Mouse (Mus musculus) layer of hippocampus, adult 18-20 months (tissue): ENCODE results near the gene Gpt2. TPM values are rescaled to one million over a fixed set of nuclear protein-coding genes. Genes with fewer than 3 reads are reported as not detected.

Source experiments
- DNase-seq, 2 experiments: peaks; one replicate each; pipeline ENCODE4 v3.0.0; 2022; ENCODE audit warnings: low spot score in 2 of 2
- total RNA-seq, 2 experiments: library from RNA; stranded (reverse); gene quantifications; 2 replicates each; pipeline ENCODE4 v1.2.3; 2021

Gene Gpt2
- total RNA-seq, 2 experiments from 2014 or later, result 86.8 to 90.7 TPM

GRCm38 (mm10) chr8:85482427-85482826 is 9.9 kb upstream of the Gpt2 start:
- DNase-seq, result peak; percentile 28 to 75

GRCm38 (mm10) chr8:85487906-85488620 is 4.3 kb upstream of the Gpt2 start:
- DNase-seq, result peak in 1 of 2 experiments; percentile 79

- DNase-seq, result no peak
Measured at GRCm38 (mm10) chr8:85488631-85489030, 3.7 kb upstream of the Gpt2 start.

GRCm38 (mm10) chr8:85489546-85489945 is 2.8 kb upstream of the Gpt2 start:
- no peak for DNase-seq

- DNase-seq, result peak in 1 of 2 experiments; percentile 59
Measured at GRCm38 (mm10) chr8:85492940-85493931, 860 bp downstream of the Gpt2 start.

- no peak for DNase-seq
Measured at GRCm38 (mm10) chr8:85496125-85496524, 3.7 kb downstream of the Gpt2 start.

- no peak for DNase-seq
Measured at GRCm38 (mm10) chr8:85496778-85497177, 4.4 kb downstream of the Gpt2 start.

- no peak for DNase-seq
Measured at GRCm38 (mm10) chr8:85498577-85498976, 6.2 kb downstream of the Gpt2 start.

GRCm38 (mm10) chr8:85500460-85500859 is 8.1 kb downstream of the Gpt2 start:
- DNase-seq, result no peak

- DNase-seq, result peak; percentile 36 to 69
Measured at GRCm38 (mm10) chr8:85500955-85501685, 8.7 kb downstream of the Gpt2 start.

- DNase-seq, result no peak
Measured at GRCm38 (mm10) chr8:85502381-85502780, 10.0 kb downstream of the Gpt2 start.

- DNase-seq, result no peak
Measured at GRCm38 (mm10) chr8:85503065-85503464, 10.7 kb downstream of the Gpt2 start.

GRCm38 (mm10) chr8:85504704-85505103 is 12.3 kb downstream of the Gpt2 start:
- DNase-seq, result no peak

- no peak for DNase-seq
Measured at GRCm38 (mm10) chr8:85506620-85507019, 14.2 kb downstream of the Gpt2 start.

- DNase-seq, result no peak
Measured at GRCm38 (mm10) chr8:85508661-85509060, 16.3 kb downstream of the Gpt2 start.

- no peak for DNase-seq
Measured at GRCm38 (mm10) chr8:85512234-85512633, 19.9 kb downstream of the Gpt2 start.

GRCm38 (mm10) chr8:85513283-85513682 is 20.9 kb downstream of the Gpt2 start:
- DNase-seq, result no peak

GRCm38 (mm10) chr8:85515391-85515790 is 23.0 kb downstream of the Gpt2 start:
- DNase-seq, result peak; percentile 67 to 86

- peak in 1 of 2 experiments; percentile 68 for DNase-seq
Measured at GRCm38 (mm10) chr8:85517336-85517735, 25.0 kb downstream of the Gpt2 start.

- peak in 1 of 2 experiments; percentile 43 for DNase-seq
Measured at GRCm38 (mm10) chr8:85517956-85518355, 25.6 kb downstream of the Gpt2 start.

- no peak for DNase-seq
Measured at GRCm38 (mm10) chr8:85520586-85520985, 28.2 kb downstream of the Gpt2 start.
